Mouse (Mus musculus) midbrain, embryonic 16.5 days (tissue): ENCODE results near the gene Susd6. TPM values are rescaled to one million over a fixed set of nuclear protein-coding genes. Genes with fewer than 3 reads are reported as not detected.
A peak's percentile ranks its signal among the peaks of the same experiment; 100 is the strongest.

Experiments
- ATAC-seq: fragments of 200-750 bp; cut with Nextera tagmentation; 2 replicates; pipeline ENCODE4 v1.8.0; 2017; ENCODE audit warnings: moderate TSS enrichment
- H3K27ac ChIP-seq: fragments of 300-500 bp; sonication (generic); 2 replicates; pipeline ENCODE4 v1.5.1; 2014; ENCODE audit warnings: mild to moderate bottlenecking, low read length, mixed read lengths
- H3K27me3 ChIP-seq: fragments of 300-500 bp; sonication (generic); 2 replicates; pipeline ENCODE4 v1.6.1; 2014; ENCODE audit warnings: low read depth, low read length, mixed read lengths; ENCODE audit not compliant: control insufficient read depth, insufficient read depth
- H3K36me3 ChIP-seq: fragments of 300-500 bp; sonication (generic); 2 replicates; pipeline ENCODE4 v1.6.1; 2014; ENCODE audit warnings: mild to moderate bottlenecking, low read length, moderate library complexity, mixed read lengths; ENCODE audit not compliant: control insufficient read depth, insufficient read depth
- H3K4me1 ChIP-seq: fragments of 300-500 bp; sonication (generic); 2 replicates; pipeline ENCODE4 v1.6.1; 2014; ENCODE audit warnings: mild to moderate bottlenecking, low read length, mixed read lengths; ENCODE audit not compliant: control insufficient read depth, insufficient read depth
- H3K4me2 ChIP-seq: fragments of 300-500 bp; sonication (generic); 2 replicates; pipeline ENCODE4 v1.6.1; 2014; ENCODE audit warnings: mild to moderate bottlenecking, low read length, mixed read lengths
- H3K4me3 ChIP-seq: fragments of 300-500 bp; sonication (generic); 2 replicates; pipeline ENCODE4 v1.5.1; 2014; ENCODE audit warnings: low read depth, mild to moderate bottlenecking, low read length, moderate library complexity, mixed read lengths
- H3K9ac ChIP-seq: fragments of 300-500 bp; sonication (generic); 2 replicates; pipeline ENCODE4 v1.6.1; 2014; ENCODE audit warnings: low read depth, low read length, mixed read lengths
- H3K9me3 ChIP-seq: fragments of 300-500 bp; sonication (generic); replicated peaks from 2 replicates; pipeline ENCODE4 v1.6.1; 2014; ENCODE audit warnings: mild to moderate bottlenecking, low read length, mixed read lengths; ENCODE audit not compliant: control insufficient read depth, poor library complexity, severe bottlenecking
- WGBS: fragments of 180-500 bp; shearing (Covaris S2); extraction: QIAGEN DNeasy Blood & Tissue Kit; methylation state at CpG from one replicate; pipeline ENCODE4 v1.1.7; 2014; 5-methylcytosine and 5-hydroxymethylcytosine counted together
- polyA plus RNA-seq: library from polyadenylated mRNA; unstranded; fragments of >200 nt; fragmentation: Nextera tagmentation; extraction: Ambion mirVana; gene quantifications from 2 replicates; pipeline ENCODE4 v1.2.1, GENCODE M21; 2015

The Susd6 gene
- polyA plus RNA-seq, 1 experiment from 2014 or later, result 10.4 TPM

DNA sequence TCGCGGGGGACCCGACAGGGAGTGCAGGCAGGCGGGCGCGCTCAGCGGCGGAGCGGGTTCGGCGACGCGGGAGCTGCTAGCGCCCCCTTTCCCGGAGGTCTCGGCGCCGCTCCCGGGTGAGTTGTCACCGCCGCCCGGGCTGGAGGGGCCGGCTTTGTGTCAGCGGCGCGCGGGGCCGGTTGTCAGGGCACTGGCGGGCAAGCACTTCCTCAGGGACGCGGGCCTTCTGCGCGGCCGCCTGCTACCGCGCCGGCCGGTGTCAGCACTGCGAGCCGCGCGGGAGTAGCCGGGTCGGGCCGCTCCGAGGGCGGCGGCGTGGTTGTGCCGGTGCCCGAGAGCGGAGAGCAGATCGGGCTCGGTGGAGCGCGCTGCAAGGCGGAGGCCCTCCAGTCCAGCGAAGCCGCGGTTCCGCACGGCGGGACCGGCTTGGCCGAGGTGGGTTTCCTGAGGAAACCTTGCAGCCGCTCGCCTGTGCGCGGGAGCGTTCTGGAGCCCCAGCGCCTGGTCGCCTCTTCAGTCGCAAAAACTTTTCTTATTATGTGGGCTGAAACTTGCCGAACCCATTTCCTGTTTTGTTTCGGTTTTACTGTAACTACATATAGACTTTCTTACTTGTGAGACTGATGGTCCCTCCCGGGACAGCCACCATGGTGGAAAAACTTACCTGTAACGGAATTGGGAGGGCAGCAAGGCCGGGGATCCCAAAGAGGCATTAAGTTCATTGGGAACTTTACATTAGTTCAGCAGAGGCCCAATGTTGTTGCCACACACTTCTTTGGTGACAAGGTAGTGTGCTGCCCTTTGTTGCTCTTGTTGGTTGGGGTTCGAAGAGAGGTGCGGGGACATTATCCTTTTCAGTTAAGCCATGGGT, 625 bp downstream of the Susd6 start:
- under 1% methylated on average over 79 of the region's 80 CpGs for WGBS
- H3K36me3 ChIP-seq, result no peaks in the 10 kb centered on the region
- peak overlapping the region; percentile 90 for H3K4me3 ChIP-seq
- ATAC-seq, result peak; percentile 75; the same call in 1 of the 2 replicates
- H3K9me3 ChIP-seq, result no peaks in the 10 kb centered on the region
- H3K9ac ChIP-seq, result peak overlapping the region; percentile 95
- H3K27ac ChIP-seq, result peak overlapping the region; percentile 98
- peaks cover 17% of the 10 kb centered on the region for H3K4me1 ChIP-seq
- H3K27me3 ChIP-seq, result no peaks in the 10 kb centered on the region
- peak overlapping the region; percentile 89 for H3K4me2 ChIP-seq

- H3K9me3 ChIP-seq, result no peaks in the 10 kb centered on the region
- H3K9ac ChIP-seq, result peak overlapping the region; percentile 95
- peaks cover 17% of the 10 kb centered on the region for H3K4me1 ChIP-seq
- H3K27me3 ChIP-seq, result no peaks in the 10 kb centered on the region
- H3K36me3 ChIP-seq, result no peaks in the 10 kb centered on the region
- H3K27ac ChIP-seq, result no peak overlapping the region
- H3K4me3 ChIP-seq, result peak overlapping the region; percentile 90
- ATAC-seq, result no peak
- peak overlapping the region; percentile 89 for H3K4me2 ChIP-seq
- 43% methylated on average over 6 of the region's 6 CpGs for WGBS
These were observed 1.5 kb downstream of the Susd6 start for GRCm38 (mm10) chr12:80791571-80792444.

DNA sequence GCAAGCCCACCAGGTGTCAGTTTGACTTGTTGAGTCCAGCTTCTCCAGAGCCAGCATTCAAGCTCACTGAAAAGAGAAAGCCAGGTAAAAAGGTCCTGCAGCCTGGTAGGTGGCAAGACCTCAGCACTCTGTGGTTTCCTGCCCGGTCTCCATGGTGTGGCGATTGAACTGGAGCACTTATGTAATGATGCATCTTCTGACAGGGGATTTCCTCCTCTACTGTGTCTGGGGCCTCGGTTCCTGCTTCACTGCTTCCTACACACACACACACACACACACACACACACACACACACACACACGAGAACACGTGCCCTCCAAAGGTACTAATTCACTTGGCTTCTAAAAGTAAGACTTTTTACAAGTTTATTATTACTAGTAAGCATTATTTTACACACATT, 2.6 kb downstream of the Susd6 start:
- Histone ChIP-seq H3K27ac (no peak overlapping the region), H3K9me3 (no peaks in the 10 kb centered on the region), H3K36me3 (no peaks in the 10 kb centered on the region), H3K4me2 (no peak overlapping the region), H3K4me1 (peaks cover 17% of the 10 kb centered on the region), H3K27me3 (no peaks in the 10 kb centered on the region), H3K4me3 (no peak overlapping the region), H3K9ac (no peak overlapping the region)
- ATAC-seq, result no peak
- 65% methylated on average over 5 of the region's 5 CpGs for WGBS

- 87% methylated on average over 1 of the region's 1 CpGs for WGBS
- ATAC-seq, result no peak
- Histone ChIP-seq H3K4me3 (no peak overlapping the region), H3K27me3 (no peaks in the 10 kb centered on the region), H3K9me3 (no peaks in the 10 kb centered on the region), H3K27ac (no peak overlapping the region), H3K4me1 (peaks cover 17% of the 10 kb centered on the region), H3K4me2 (no peak overlapping the region), H3K36me3 (no peaks in the 10 kb centered on the region), H3K9ac (no peak overlapping the region)
These were observed 3.2 kb downstream of the Susd6 start for GRCm38 (mm10) chr12:80793535-80793934.

- WGBS, result 95% methylated on average over 4 of the region's 4 CpGs
- peaks cover 17% of the 10 kb centered on the region for H3K4me1 ChIP-seq
- no peak overlapping the region for H3K9ac ChIP-seq
These were observed 4.2 kb downstream of the Susd6 start for GRCm38 (mm10) chr12:80794522-80794921.

DNA sequence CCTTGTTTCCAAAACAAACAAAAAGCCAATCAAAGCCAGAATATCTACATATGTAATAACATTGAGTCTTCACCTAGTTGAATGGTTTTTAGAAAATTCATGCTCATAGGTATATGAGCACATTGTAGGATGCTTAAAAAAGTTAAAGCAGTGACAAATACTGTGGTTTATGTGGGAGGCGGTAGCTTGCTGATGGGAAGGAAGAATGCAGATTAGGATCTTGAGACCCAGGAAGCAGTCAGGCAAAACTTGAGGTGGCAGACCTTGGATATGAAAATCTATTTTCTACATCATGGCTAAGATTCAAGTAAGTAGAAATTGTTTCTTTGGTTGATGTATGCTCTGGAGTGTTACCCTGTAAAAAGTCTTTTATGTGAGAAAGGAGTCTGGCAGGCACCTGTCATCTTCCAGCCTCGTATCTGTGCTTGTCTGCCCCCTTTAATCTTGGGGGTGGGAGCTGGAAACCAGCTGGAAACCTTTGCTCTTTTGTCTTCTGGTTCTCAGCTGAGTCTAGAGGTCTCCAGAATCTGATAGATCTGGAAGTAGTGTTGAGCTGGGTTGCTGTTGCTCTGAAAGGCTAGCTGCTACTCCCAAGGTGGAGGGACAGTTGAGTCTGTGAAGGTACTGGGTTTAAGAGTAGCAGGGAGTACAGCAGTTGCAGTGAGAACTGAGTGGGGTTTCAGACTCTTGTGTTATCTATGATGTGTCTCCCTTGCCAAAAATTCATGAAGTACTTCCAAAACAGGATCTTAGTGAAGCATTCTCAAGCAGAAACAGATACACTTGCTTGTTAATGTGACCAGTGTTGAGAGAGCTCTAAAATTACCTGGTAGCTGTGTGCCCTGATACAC, 4.8 kb downstream of the Susd6 start:
- Histone ChIP-seq H3K36me3 (no peaks in the 10 kb centered on the region), H3K9ac (no peak overlapping the region), H3K27me3 (no peaks in the 10 kb centered on the region), H3K27ac (no peak overlapping the region), H3K4me2 (no peak overlapping the region), H3K4me1 (peaks cover 14% of the 10 kb centered on the region), H3K9me3 (no peaks in the 10 kb centered on the region), H3K4me3 (no peak overlapping the region)
- no peak for ATAC-seq
- WGBS, result 54% methylated on average over 2 of the region's 2 CpGs

More at GRCm38 (mm10) chr12:80794522-80794921, 4.2 kb downstream of the Susd6 start:
- H3K27ac ChIP-seq, result no peak overlapping the region
- H3K4me2 ChIP-seq, result no peak overlapping the region
- no peaks in the 10 kb centered on the region for H3K27me3 ChIP-seq
- H3K9me3 ChIP-seq, result no peaks in the 10 kb centered on the region
- H3K4me3 ChIP-seq, result no peak overlapping the region
- no peak for ATAC-seq
- H3K36me3 ChIP-seq, result no peaks in the 10 kb centered on the region

GRCm38 (mm10) chr12:80798271-80798670, 8.0 kb downstream of the Susd6 start:
- no peak overlapping the region for H3K9ac ChIP-seq
- H3K4me2 ChIP-seq, result no peak overlapping the region
- H3K27me3 ChIP-seq, result no peaks in the 10 kb centered on the region
- no peak for ATAC-seq
- no peak overlapping the region for H3K27ac ChIP-seq
- H3K4me3 ChIP-seq, result no peak overlapping the region
- H3K9me3 ChIP-seq, result no peaks in the 10 kb centered on the region
- H3K36me3 ChIP-seq, result no peaks in the 10 kb centered on the region
- H3K4me1 ChIP-seq, result no peaks in the 10 kb centered on the region

DNA sequence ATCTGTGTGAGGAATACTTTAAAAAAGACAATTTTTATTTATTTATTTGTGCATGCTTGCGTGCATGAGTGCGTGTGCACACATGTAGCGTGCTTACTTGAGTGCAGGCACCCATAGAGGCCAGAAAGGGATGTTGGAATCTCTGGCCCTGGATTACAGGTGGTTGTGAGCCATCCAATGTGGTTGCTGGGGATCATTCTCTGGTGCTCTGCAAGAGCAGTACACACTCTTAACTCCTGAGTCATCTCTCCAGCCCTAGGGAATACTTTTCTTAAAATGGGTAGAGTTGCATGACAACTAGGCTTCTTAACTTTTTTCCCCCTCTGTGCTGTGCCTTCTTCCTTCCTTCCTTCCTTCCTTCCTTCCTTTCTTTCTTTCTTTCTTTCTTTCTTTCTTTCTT, 9.8 kb downstream of the Susd6 start:
- no peak for ATAC-seq
- no peak overlapping the region for H3K27ac ChIP-seq
- H3K4me1 ChIP-seq, result no peaks in the 10 kb centered on the region
- no peaks in the 10 kb centered on the region for H3K9me3 ChIP-seq
- no peak overlapping the region for H3K9ac ChIP-seq
- H3K36me3 ChIP-seq, result no peaks in the 10 kb centered on the region
- whole genome bisulfite sequencing, result 98% methylated on average over 3 of the region's 3 CpGs
- H3K4me2 ChIP-seq, result no peak overlapping the region
- H3K27me3 ChIP-seq, result no peaks in the 10 kb centered on the region
- H3K4me3 ChIP-seq, result no peak overlapping the region
